Mouse (Mus musculus) erythroid progenitor cell, adult 5-6 weeks (primary cell): Measurements from ENCODE around the gene Ipo4. TPM values are rescaled to one million over a fixed set of nuclear protein-coding genes. Genes with fewer than 3 reads are reported as not detected.

ENCODE experiments used
- ATAC-seq: replicated peaks from 2 replicates; pipeline ENCODE4 v1.8.0; 2016; ENCODE audit warnings: moderate number of reproducible peaks, mild to moderate bottlenecking, moderate TSS enrichment, inconsistent platforms; ENCODE audit not compliant: poor library complexity, low FRiP score, severe bottlenecking
- total RNA-seq, 2 experiments: library from RNA; stranded (forward) in 1 of 2; stranded (reverse) in 1 of 2; fragments of 150-400 nt in 1 of 2; fragments of 186-747, 209-891 nt in 1 of 2; gene quantifications; 2 replicates each; pipeline versions ENCODE4 v1.2.3 to v1.2.4; 2015 to 2017; ENCODE audit warnings: low replicate concordance in 2 of 2

Gene Ipo4
- total RNA-seq, 2 experiments from 2014 or later = 46.5 to 53.9 TPM

GRCm38 (mm10) chr14:55592226-55592625 is 43.5 kb downstream of the Ipo4 start:
- ATAC-seq = 0 out of 2 replicates have a peak, but pooled peaks have one; percentile 8

GRCm38 (mm10) chr14:55591331-55591891 is 44.3 kb downstream of the Ipo4 start, which contains the start of gene Rnf31:
TSS of gene Rnf31 (plus strand) at chr14:55591708.
- ATAC-seq = peak; percentile 88

- peak; percentile 79 for ATAC-seq
Observed at GRCm38 (mm10) chr14:55590748-55591330, 44.9 kb downstream of the Ipo4 start, which contains the start of gene Psme2. TSS of gene Psme2 (minus strand) at chr14:55591113.

- no peak for ATAC-seq
Observed at GRCm38 (mm10) chr14:55589771-55590448, 45.8 kb downstream of the Ipo4 start.

GRCm38 (mm10) chr14:55589271-55589670 is 46.5 kb downstream of the Ipo4 start:
- ATAC-seq = no peak

GRCm38 (mm10) chr14:55586149-55586548 is 49.6 kb downstream of the Ipo4 start:
- peak; percentile 48 for ATAC-seq

GRCm38 (mm10) chr14:55585566-55585960 is 50.2 kb downstream of the Ipo4 start:
- peak; percentile 50 for ATAC-seq

GRCm38 (mm10) chr14:55584702-55585565 is 50.8 kb downstream of the Ipo4 start, which contains the start of gene Emc9:
TSS of gene Emc9 (minus strand) at chr14:55585302.
- peak; percentile 85 for ATAC-seq

GRCm38 (mm10) chr14:55584303-55584701 is 51.5 kb downstream of the Ipo4 start:
- no peak for ATAC-seq

- ATAC-seq = no peak
Observed at GRCm38 (mm10) chr14:55581981-55582681, 53.6 kb downstream of the Ipo4 start.

GRCm38 (mm10) chr14:55580731-55581130 is 55.0 kb downstream of the Ipo4 start:
- no peak for ATAC-seq

- ATAC-seq = no peak
Observed at GRCm38 (mm10) chr14:55579511-55580496, 56.0 kb downstream of the Ipo4 start.

- ATAC-seq = peak; percentile 61
Observed at GRCm38 (mm10) chr14:55578668-55579269, 57.0 kb downstream of the Ipo4 start.

- peak; percentile 71 for ATAC-seq
Observed at GRCm38 (mm10) chr14:55577871-55578667, 57.7 kb downstream of the Ipo4 start, which contains the start of gene Psme1. TSS of gene Psme1 (plus strand) at chr14:55578123.

GRCm38 (mm10) chr14:55576376-55576775 is 59.4 kb downstream of the Ipo4 start:
- ATAC-seq = no peak

- ATAC-seq = no peak
Observed at GRCm38 (mm10) chr14:55575711-55576110, 60.0 kb downstream of the Ipo4 start.
